Mouse (Mus musculus) cortical plate, adult 2 months (tissue): ENCODE measurements around the gene Klhl40.

Source experiments
- CTCF ChIP-seq: fragments of 200-500 bp; IDR thresholded peaks from 2 replicates; pipeline ENCODE4 v1.5.1; 2011; ENCODE audit warnings: mild to moderate bottlenecking, control low read depth, low read length; ENCODE audit not compliant: insufficient read depth; ENCODE audit errors: extremely low read depth
- POLR2A ChIP-seq: fragments of 200-500 bp; IDR thresholded peaks from 2 replicates; pipeline ENCODE4 v1.6.1; 2011; ENCODE audit warnings: mild to moderate bottlenecking, low read length, control low read depth; ENCODE audit not compliant: insufficient read depth; ENCODE audit errors: extremely low read depth

DNA sequence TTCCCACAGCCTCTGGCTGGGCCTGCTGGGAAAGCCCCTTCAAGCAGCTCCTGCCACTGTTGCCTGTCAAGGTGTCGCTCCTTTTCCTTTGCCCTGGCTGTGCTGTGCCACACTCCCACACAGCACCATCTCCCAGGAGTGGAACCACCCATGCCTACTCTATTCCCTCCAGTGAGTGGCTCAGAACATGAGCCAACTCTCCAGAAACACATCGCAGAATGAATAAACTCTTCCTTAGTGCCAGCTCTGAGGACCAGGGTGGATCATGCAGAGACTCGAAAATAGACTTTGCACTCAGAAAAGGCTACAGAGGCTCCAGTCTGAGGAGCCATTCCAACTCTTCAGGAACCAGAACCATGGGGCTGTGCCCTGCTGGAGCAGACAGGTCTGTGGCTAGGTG, 48.9 kb downstream of the Klhl40 start:
- TF ChIP-seq POLR2A = 0 out of 2 replicates have a peak, but pooled peaks have one; percentile 18
- no peak for TF ChIP-seq CTCF
